Mouse (Mus musculus) liver, adult 2 months (tissue): ENCODE measurements around the gene Mup8. TPM values are rescaled to one million over a fixed set of nuclear protein-coding genes. Genes with fewer than 3 reads are reported as not detected.
"Not testable (repeated sequence)": the region's sequence is repeated elsewhere in the genome, so short reads cannot be mapped to it uniquely, and the experiment has no call there.

Experiments
- DNase-seq: peaks from one replicate; pipeline ENCODE4 v3.0.0-alpha.2; 2011; ENCODE audit warnings: low read depth, low spot score; ENCODE audit errors: extremely low read depth
- H3K27ac ChIP-seq: fragments of 200-500 bp; replicated peaks from 2 replicates; pipeline ENCODE4 v1.5.1; 2012; ENCODE audit warnings: low read depth, mild to moderate bottlenecking, control low read depth, inconsistent platforms, low read length; ENCODE audit not compliant: insufficient read depth
- H3K27me3 ChIP-seq: fragments of 200-500 bp; 2 replicates; pipeline ENCODE4 v1.6.1; 2012; ENCODE audit warnings: mild to moderate bottlenecking, moderate library complexity, low read length, inconsistent platforms; ENCODE audit not compliant: control insufficient read depth, insufficient read depth
- H3K36me3 ChIP-seq: fragments of 200-500 bp; 2 replicates; pipeline ENCODE4 v1.6.1; 2012; ENCODE audit warnings: low read length, inconsistent platforms; ENCODE audit not compliant: control insufficient read depth, insufficient read depth
- H3K4me1 ChIP-seq: fragments of 200-500 bp; 2 replicates; pipeline ENCODE4 v1.6.1; 2011; ENCODE audit warnings: low read length; ENCODE audit not compliant: control insufficient read depth, insufficient read depth
- H3K4me3 ChIP-seq: fragments of 200-500 bp; 2 replicates; pipeline ENCODE4 v1.5.1; 2011; ENCODE audit warnings: low read depth, mild to moderate bottlenecking, control low read depth, low read length, moderate library complexity; ENCODE audit not compliant: insufficient read depth
- H3K79me2 ChIP-seq: fragments of 200-500 bp; 2 replicates; pipeline ENCODE4 v1.6.1; 2012; ENCODE audit warnings: inconsistent platforms, mild to moderate bottlenecking, low read length, moderate library complexity; ENCODE audit not compliant: control insufficient read depth, insufficient read depth
- H3K9ac ChIP-seq: fragments of 200-500 bp; 2 replicates; pipeline ENCODE4 v1.6.1; 2012; ENCODE audit warnings: low read depth, mild to moderate bottlenecking, control low read depth, inconsistent platforms, low read length
- WGBS: fragments of 180-500 bp; shearing (Covaris S2); methylation state at CpG from one replicate; pipeline ENCODE4 v1.1.7; 2018; 5-methylcytosine and 5-hydroxymethylcytosine counted together
- polyA plus RNA-seq: library from polyadenylated mRNA; depleted of rRNA; stranded (reverse); fragments of >200 nt; gene quantifications from 2 replicates; pipeline ENCODE4 v1.2.3, GENCODE M21; 2012; rRNA removed
- total RNA-seq: library from RNA; depleted of rRNA; stranded (reverse); fragments of >200 nt; gene quantifications from 2 replicates; pipeline ENCODE4 v1.2.3, GENCODE M21; 2014; rRNA removed

The Mup8 gene
- 0.34 TPM in 1 of 2 replicates, not detected in the other for total RNA-seq
- 0.59 TPM in 1 of 2 replicates, not detected in the other for polyA plus RNA-seq

DNA sequence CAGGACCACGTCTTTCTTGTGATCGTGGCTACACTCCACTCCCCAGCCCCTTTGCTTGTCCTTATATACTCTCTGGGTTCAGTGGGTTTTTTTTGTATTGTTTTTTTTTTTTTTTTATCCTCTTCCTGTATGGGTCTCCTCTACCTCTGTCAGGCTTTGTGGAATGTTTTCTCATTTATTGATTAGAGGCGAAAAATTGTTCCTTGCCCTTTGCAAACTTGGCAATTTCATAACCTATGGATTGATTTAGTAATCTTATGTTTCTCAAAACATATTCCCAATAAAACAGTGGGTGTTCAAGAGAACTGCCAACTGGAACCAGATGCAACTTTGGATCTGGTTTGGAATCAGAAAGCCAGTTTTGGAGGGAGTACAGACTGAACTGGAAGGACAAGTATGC, at the start of gene Mup8:
Gene Mup8, minus strand, starts transcription at position 101 of the 400 bp plus-strand sequence.
- H3K9ac ChIP-seq, H3K79me2 ChIP-seq, H3K27me3 ChIP-seq, H3K36me3 ChIP-seq, H3K27ac ChIP-seq, H3K4me3 ChIP-seq, H3K4me1 ChIP-seq, DNase-seq: not testable (repeated sequence)
- 58% methylated on average over 3 of the region's 3 CpGs for WGBS

- WGBS: 90% methylated on average over 11 of the region's 11 CpGs
- not testable (repeated sequence) for H3K4me1 ChIP-seq, H3K9ac ChIP-seq, H3K27me3 ChIP-seq, H3K79me2 ChIP-seq, H3K27ac ChIP-seq, H3K36me3 ChIP-seq, H3K4me3 ChIP-seq, DNase-seq
Observed at GRCm38 (mm10) chr4:60265977-60266770, 43.8 kb upstream of the Mup8 start.

GRCm38 (mm10) chr4:60262706-60263105, 40.3 kb upstream of the Mup8 start:
- not testable (repeated sequence) for DNase-seq

More at GRCm38 (mm10) chr4:60262706-60263105, 40.3 kb upstream of the Mup8 start:
- H3K79me2 ChIP-seq, H3K27ac ChIP-seq, H3K4me3 ChIP-seq, H3K27me3 ChIP-seq, H3K4me1 ChIP-seq, H3K9ac ChIP-seq, H3K36me3 ChIP-seq: not testable (repeated sequence)
- 95% methylated on average over 3 of the region's 4 CpGs for WGBS

Other genes with a start within 250 kb of the Mup8 start
- gene Mup7, start 152.1 kb downstream of the Mup8 start, total RNA-seq: 2.5 and 19.0 TPM in 2 replicates
- gene Mup7, start 152.1 kb downstream of the Mup8 start, polyA plus RNA-seq: 3.2 and 4.4 TPM in 2 replicates
- 6.2 and 24.5 TPM in 2 replicates for gene Mup2, start 68.3 kb downstream of the Mup8 start, total RNA-seq
- 2.6 and 11.4 TPM in 2 replicates for gene Mup2, start 68.3 kb downstream of the Mup8 start, polyA plus RNA-seq
- 0.27 and 16.0 TPM in 2 replicates for gene Mup9, start 199.4 kb upstream of the Mup8 start, total RNA-seq
- gene Mup9, start 199.4 kb upstream of the Mup8 start, polyA plus RNA-seq: 2.1 and 41.8 TPM in 2 replicates